Mouse (Mus musculus) gonadal fat pad, adult 2 months (tissue): ENCODE data around the gene Mcam. TPM values are rescaled to one million over a fixed set of nuclear protein-coding genes. Genes with fewer than 3 reads are reported as not detected.

Experiments
- polyA plus RNA-seq: library from polyadenylated mRNA; depleted of rRNA; stranded (reverse); fragments of >200 nt; gene quantifications from 2 replicates; pipeline ENCODE4 v1.2.3, GENCODE M21; 2012; rRNA removed

Mcam gene
- polyA plus RNA-seq, 1 experiment: 288 TPM

Other genes with a start within 250 kb of the Mcam start
- 41.8 and 48.5 TPM in 2 replicates for gene Thy1, start 91.1 kb upstream of the Mcam start, polyA plus RNA-seq
- 19.3 and 24.5 TPM in 2 replicates for gene Usp2, start 67.4 kb upstream of the Mcam start, polyA plus RNA-seq
- 72.1 and 84.4 TPM in 2 replicates for gene Mfrp, start 32.7 kb upstream of the Mcam start, polyA plus RNA-seq
- gene C1qtnf5, start 27.2 kb upstream of the Mcam start, polyA plus RNA-seq: 28.7 and 29.3 TPM in 2 replicates
- gene Gm49380, start 21.0 kb upstream of the Mcam start, polyA plus RNA-seq: 0.04 and 0.10 TPM in 2 replicates
- gene Rnf26, start 21.0 kb upstream of the Mcam start, polyA plus RNA-seq: 23.4 and 25.6 TPM in 2 replicates
- 12.2 and 14.1 TPM in 2 replicates for gene Cbl, start 99.6 kb downstream of the Mcam start, polyA plus RNA-seq
- gene Ccdc153, start 106.2 kb downstream of the Mcam start, polyA plus RNA-seq: 6.6 and 6.9 TPM in 2 replicates
- 1.4 and 2.3 TPM in 2 replicates for gene Pdzd3, start 117.0 kb downstream of the Mcam start, polyA plus RNA-seq
- gene Nlrx1, start 134.1 kb downstream of the Mcam start, polyA plus RNA-seq: 22.9 and 28.3 TPM in 2 replicates
- gene Abcg4, start 154.1 kb downstream of the Mcam start, polyA plus RNA-seq: 4.9 and 6.6 TPM in 2 replicates
- 25.4 and 39.6 TPM in 2 replicates for gene Hinfp, start 171.2 kb downstream of the Mcam start, polyA plus RNA-seq
- 51.5 and 52.0 TPM in 2 replicates for gene C2cd2l, start 185.8 kb downstream of the Mcam start, polyA plus RNA-seq
- 54.1 and 58.4 TPM in 2 replicates for gene Dpagt1, start 191.6 kb downstream of the Mcam start, polyA plus RNA-seq
- 52.0 and 59.0 TPM in 2 replicates for gene H2afx, start 200.2 kb downstream of the Mcam start, polyA plus RNA-seq
- 65.2 and 74.7 TPM in 2 replicates for gene Hmbs, start 209.8 kb downstream of the Mcam start, polyA plus RNA-seq
- gene Vps11, start 227.2 kb downstream of the Mcam start, polyA plus RNA-seq: 42.6 and 46.1 TPM in 2 replicates
- gene Hyou1, start 245.0 kb downstream of the Mcam start, polyA plus RNA-seq: 124 and 158 TPM in 2 replicates